Mouse (Mus musculus) gastrocnemius, adult 2 months (tissue): ENCODE results near the gene Cstf2. TPM values are rescaled to one million over a fixed set of nuclear protein-coding genes. Genes with fewer than 3 reads are reported as not detected.

Experiments used
- DNase-seq: peaks from one replicate; pipeline ENCODE4 v3.0.0; 2022
- H3K27ac ChIP-seq: fragments of 200-600 bp; 2 replicates; pipeline ENCODE4 v1.8.1; 2022; ENCODE audit warnings: mild to moderate bottlenecking
- H3K4me3 ChIP-seq: fragments of 200-600 bp; 2 replicates; pipeline ENCODE4 v1.8.1; 2022; ENCODE audit warnings: mild to moderate bottlenecking, moderate library complexity
- CTCF ChIP-seq: fragments of 200-600 bp; IDR thresholded peaks from 2 replicates; pipeline ENCODE4 v1.8.1; 2022; ENCODE audit warnings: antibody characterized with exemption, mild to moderate bottlenecking, moderate library complexity
- intact Hi-C: fragments of 180-260 bp; cut with DNase I; formaldehyde crosslinking; loops from one replicate; pipeline ENCODE4 v1.15.1; 2025
- microRNA-seq: library from miRNA; unstranded; fragments of <30 nt; microRNA quantifications from one replicate; pipeline ENCODE4 v1.2.0, GENCODE M21; 2021
- total RNA-seq, 2 experiments: library from RNA; stranded (reverse); gene quantifications; 2 replicates each; pipeline ENCODE4 v1.2.3; 2021

The Cstf2 gene
- total RNA-seq, 2 experiments from 2014 or later: 6.9 to 7.9 TPM

- H3K4me3 ChIP-seq: no peak overlapping the region
- peak; percentile 34 for TF ChIP-seq CTCF
- no peak for DNase-seq
- intact Hi-C loops: no loop called here
- H3K27ac ChIP-seq: no peak overlapping the region
Measured at GRCm38 (mm10) chrX:134133821-134134220, 74.8 kb downstream of the Cstf2 start.

Small RNA genes lying within 50 kb of the gene (microRNA-seq; reads per million reads assigned to microRNA genes)
- not detected for gene Mir3112

Other genes with a start within 250 kb of the Cstf2 start
- gene Tnmd, start 208.2 kb upstream of the Cstf2 start, total RNA-seq: 10 to 100 TPM in 1 of 2 experiments, 1 to 10 TPM in 1; 6.6 to 27.6 TPM
- gene Tspan6, start 160.8 kb upstream of the Cstf2 start, total RNA-seq: 1 to 10 TPM; 1.9 to 5.0 TPM
- gene Srpx2, start 150.8 kb upstream of the Cstf2 start, total RNA-seq: 1 to 10 TPM; 2.3 to 3.3 TPM
- gene Sytl4, start 77.4 kb upstream of the Cstf2 start, total RNA-seq: under 1 TPM; 0.31 to 0.59 TPM
- 1 to 10 TPM in 1 of 2 experiments, under 1 TPM in 1; 0.64 to 1.2 TPM for gene Xkrx, start 102.9 kb downstream of the Cstf2 start, total RNA-seq
- gene Arl13a, start 128.3 kb downstream of the Cstf2 start, total RNA-seq: not detected
- gene Nox1, start 162.8 kb downstream of the Cstf2 start, total RNA-seq: under 1 TPM in 1 of 2 experiments, not detected in 1; 0.36 TPM
- gene Trmt2b, start 217.8 kb downstream of the Cstf2 start, total RNA-seq: 10 to 100 TPM in 1 of 2 experiments, 1 to 10 TPM in 1; 9.0 to 12.7 TPM
- gene Tmem35a, start 236.0 kb downstream of the Cstf2 start, total RNA-seq: under 1 TPM; 0.11 to 0.15 TPM
- under 1 TPM in 1 of 2 experiments, not detected in 1; 0.08 TPM for gene Cenpi, start 248.9 kb downstream of the Cstf2 start, total RNA-seq